ENCODE assay signal across 29 mouse cellular contexts in the genomic region with DNA sequence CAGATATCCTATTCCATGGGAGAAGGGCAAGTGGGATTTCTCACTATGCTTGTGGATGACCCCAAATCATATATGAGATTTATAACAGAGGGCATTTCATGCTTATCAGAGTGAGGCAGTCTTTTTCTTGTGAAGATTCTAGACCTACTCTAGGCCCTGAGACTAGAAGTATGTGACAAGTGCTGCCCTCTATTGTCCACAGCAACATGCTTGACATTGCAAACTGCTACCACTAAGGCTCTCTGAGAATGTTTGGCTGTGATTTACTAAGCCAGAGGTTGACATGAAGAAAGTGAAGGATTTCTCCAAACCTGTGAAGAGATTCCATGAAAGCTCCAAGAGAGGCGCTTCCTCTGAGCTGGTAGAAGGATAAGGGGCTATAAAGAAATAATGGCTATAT. TPM values are rescaled to one million over a fixed set of nuclear protein-coding genes. Genes with fewer than 3 reads are reported as not detected.
A peak's percentile ranks its signal among the peaks of the same experiment; 100 is the strongest.
DNase-seq lines count a peak whose midpoint lies in the region; ATAC-seq and TF ChIP-seq lines count a peak whose summit lies in the region.
"Had no signal": no experiment of that assay in that cellular context is flagged by ENCODE, and none has a peak within 500 bp of the region (broad histone marks: within the 10 kb centered on the region; RNA-seq: fewer than 3 reads in every experiment).

No protein-coding gene starts in this region.

- TF ChIP-seq POLR2A in cortical plate, adult 2 months (IDR thresholded peaks at IDR 0.05; ENCODE audit: extremely low read depth, insufficient read depth, low read length), result no peak

- no peak overlapping the region for H3K4me2 ChIP-seq in intestine, postnatal 0 days (replicated peaks; ENCODE audit: low read depth)
- no peak overlapping the region for H3K4me2 ChIP-seq in intestine, embryonic 15.5 days (replicated peaks)
- H3K4me2 ChIP-seq: embryonic facial prominence, embryonic 15.5 days; forebrain, embryonic 15.5 days; heart, embryonic 15.5 days; hindbrain, embryonic 15.5 days; kidney, embryonic 15.5 days; limb, embryonic 15.5 days; lung, embryonic 14.5 days; midbrain, embryonic 13.5 days; stomach, embryonic 15.5 days had no signal

- ATAC-seq in intestine, postnatal 0 days, result no peak
- ATAC-seq in intestine, embryonic 15.5 days, result no peak
- ATAC-seq: forebrain, embryonic 15.5 days; intestine, embryonic 16.5 days; midbrain, embryonic 13.5 days had no signal

- no peak overlapping the region for H3K27ac ChIP-seq in intestine, postnatal 0 days (ENCODE audit: low read depth, low read length)
- no peak overlapping the region for H3K27ac ChIP-seq in intestine, embryonic 15.5 days
- no peak overlapping the region for H3K27ac ChIP-seq in cortical plate, adult 2 months (ENCODE audit: insufficient read depth, low read length)
- H3K27ac ChIP-seq: embryonic facial prominence, embryonic 15.5 days; forebrain, embryonic 15.5 days; heart, embryonic 15.5 days; hindbrain, embryonic 15.5 days; kidney, embryonic 15.5 days; limb, embryonic 15.5 days; liver, embryonic 14.5 days; midbrain, embryonic 13.5 days; stomach, embryonic 15.5 days had no signal

- no peaks in the 10 kb centered on the region; the same call in 1 of the 2 replicates for H3K36me3 ChIP-seq in intestine, postnatal 0 days (ENCODE audit: control insufficient read depth, insufficient read depth)
- H3K36me3 ChIP-seq in intestine, embryonic 15.5 days, result peaks cover 4% of the 10 kb centered on the region; the same call in 1 of the 2 replicates
- H3K36me3 ChIP-seq: forebrain, embryonic 15.5 days; hindbrain, embryonic 15.5 days; midbrain, embryonic 13.5 days; stomach, embryonic 15.5 days had no signal

- peak; percentile 44 to 57 for DNase-seq in cerebellum, postnatal 10 days
- DNase-seq in cerebellum, adult 11-12 months, result no peak
- DNase-seq in A20 (ENCODE audit: low read depth, low spot score), result peak; percentile 7
- no peak for DNase-seq in right cerebral cortex, postnatal 10 days (ENCODE audit: low spot score in 2 of 2)
- DNase-seq: adrenal gland, postnatal 36 days; cerebellum, adult 18-20 months; gastrocnemius, postnatal 14 days; heart, postnatal 4 days; kidney, postnatal 36 days; layer of hippocampus, adult 9-11 months; left cerebral cortex, postnatal 4 days; lung, embryonic 14.5 days; right cerebral cortex, postnatal 14 days; thymus, adult 18-20 months had no signal

- peaks cover 13% of the 10 kb centered on the region for H3K9me3 ChIP-seq in intestine, postnatal 0 days (ENCODE audit: control insufficient read depth)
- 0 out of 2 replicates have a peak, but pooled peaks cover 7% of the 10 kb centered on the region for H3K9me3 ChIP-seq in intestine, embryonic 15.5 days
- H3K9me3 ChIP-seq: forebrain, embryonic 15.5 days; hindbrain, embryonic 15.5 days had no signal

- peak; percentile 51 for TF ChIP-seq CTCF in intestine, postnatal 0 days (IDR thresholded peaks at IDR 0.05; ENCODE audit: low read depth)
- TF ChIP-seq CTCF in cortical plate, adult 2 months (IDR thresholded peaks at IDR 0.05; ENCODE audit: extremely low read depth, insufficient read depth, low read length), result peak; percentile 33; the same call in 1 of the 2 replicates

- H3K4me1 ChIP-seq in intestine, postnatal 0 days (replicated peaks; ENCODE audit: control insufficient read depth, insufficient read depth, low read length), result no peaks in the 10 kb centered on the region
- no peaks in the 10 kb centered on the region for H3K4me1 ChIP-seq in intestine, embryonic 15.5 days (replicated peaks)
- H3K4me1 ChIP-seq in cortical plate, adult 2 months (ENCODE audit: control insufficient read depth, insufficient read depth, low read length), result no peaks in the 10 kb centered on the region
- H3K4me1 ChIP-seq: embryonic facial prominence, embryonic 15.5 days; hindbrain, embryonic 15.5 days; midbrain, embryonic 13.5 days; stomach, embryonic 15.5 days had no signal

- H3K9ac ChIP-seq in intestine, postnatal 0 days (ENCODE audit: low read depth, low read length), result no peak overlapping the region
- no peak overlapping the region for H3K9ac ChIP-seq in intestine, embryonic 15.5 days
- H3K9ac ChIP-seq: embryonic facial prominence, embryonic 15.5 days; forebrain, embryonic 15.5 days; heart, embryonic 15.5 days; hindbrain, embryonic 15.5 days; kidney, embryonic 15.5 days; limb, embryonic 15.5 days; liver, embryonic 14.5 days; lung, embryonic 14.5 days; midbrain, embryonic 13.5 days; stomach, embryonic 15.5 days had no signal

- 90% methylated on average over 1 of the region's 1 CpGs for WGBS in intestine, postnatal 0 days
- 100% methylated on average over 1 of the region's 1 CpGs for WGBS in intestine, embryonic 15.5 days

- H3K4me3 ChIP-seq in intestine, postnatal 0 days (ENCODE audit: low read depth, low read length), result no peak overlapping the region
- H3K4me3 ChIP-seq in intestine, embryonic 15.5 days (replicated peaks), result no peak overlapping the region
- H3K4me3 ChIP-seq in cortical plate, adult 2 months (ENCODE audit: insufficient read depth, low read length), result no peak overlapping the region
- H3K4me3 ChIP-seq: embryonic facial prominence, embryonic 15.5 days; forebrain, embryonic 15.5 days; heart, embryonic 15.5 days; hindbrain, embryonic 15.5 days; kidney, embryonic 15.5 days; limb, embryonic 15.5 days; midbrain, embryonic 13.5 days; stomach, embryonic 15.5 days had no signal

- peaks cover 4% of the 10 kb centered on the region; the same call in 1 of the 2 replicates for H3K27me3 ChIP-seq in intestine, postnatal 0 days (replicated peaks; ENCODE audit: control insufficient read depth, insufficient read depth, low read length)
- peaks cover 6% of the 10 kb centered on the region for H3K27me3 ChIP-seq in intestine, embryonic 15.5 days (replicated peaks)

RNA-seq across cellular contexts. Expression of gene Gm49394, which starts 1.3 kb away (rescaled TPM):
- polyA plus RNA-seq in intestine, postnatal 0 days (2015; fragmentation: Nextera tagmentation; extraction: Ambion mirVana), result not detected in 2 replicates
- polyA plus RNA-seq in intestine, embryonic 15.5 days (2015; fragmentation: Nextera tagmentation; extraction: Ambion mirVana), result 1.0 and 1.4 TPM in 2 replicates
- polyA plus RNA-seq in cortical plate, adult 2 months (2012; rRNA removed), result not detected in 2 replicates
- polyA plus RNA-seq: heart, embryonic 15.5 days; hindbrain, embryonic 15.5 days; kidney, embryonic 15.5 days; lung, embryonic 14.5 days; midbrain, embryonic 13.5 days; neural tube, embryonic 11.5 days; spleen, adult 2 months had no signal

RNA-seq across cellular contexts. Expression of gene Igf2, which starts 4.5 kb away (rescaled TPM):
- polyA plus RNA-seq in intestine, postnatal 0 days (2015; fragmentation: Nextera tagmentation; extraction: Ambion mirVana), result 483 and 499 TPM in 2 replicates
- 958 and 978 TPM in 2 replicates for polyA plus RNA-seq in intestine, embryonic 15.5 days (2015; fragmentation: Nextera tagmentation; extraction: Ambion mirVana)
- polyA plus RNA-seq in cortical plate, adult 2 months (2012; rRNA removed), result 56.8 and 69.6 TPM in 2 replicates

Comparison
In these comparisons a context has a peak if more than half of its experiments do, and no peak if none do; other contexts are left out.
1. DNase-seq: peak in cerebellum, postnatal 10 days (2 of 2) and A20 (single experiment); none in cerebellum, adult 11-12 months (single experiment) and right cerebral cortex, postnatal 10 days (0 of 2).